Mouse (Mus musculus) ES-E14 (cell line): ENCODE measurements around the gene Lrrc56.

Experiments
- CHD2 ChIP-seq: IDR thresholded peaks from 2 replicates; pipeline ENCODE4 v1.6.1; 2014; ENCODE audit warnings: mild to moderate bottlenecking, low read depth, low read length, inconsistent platforms
- HCFC1 ChIP-seq: IDR thresholded peaks from 2 replicates; pipeline ENCODE4 v1.6.1; 2012; ENCODE audit warnings: low read length, inconsistent platforms, borderline replicate concordance; ENCODE audit not compliant: insufficient read depth
- MAFK ChIP-seq: IDR thresholded peaks from 2 replicates; pipeline ENCODE4 v1.6.1; 2014; ENCODE audit warnings: mild to moderate bottlenecking, low read depth, low read length, inconsistent platforms; ENCODE audit not compliant: insufficient read depth
- ZC3H11A ChIP-seq: IDR thresholded peaks from 2 replicates; pipeline ENCODE4 v1.6.1; 2012; ENCODE audit warnings: low read depth, mild to moderate bottlenecking, inconsistent platforms, low read length, borderline replicate concordance
- ZNF384 ChIP-seq: IDR thresholded peaks from 2 replicates; pipeline ENCODE4 v1.6.1; 2012; ENCODE audit warnings: low read depth, low read length, inconsistent platforms

GRCm38 (mm10) chr7:141206182-141206937 lies 12.4 kb downstream of the Lrrc56 start:
- TF ChIP-seq HCFC1 = no peak
- no peak for TF ChIP-seq CHD2
- TF ChIP-seq MAFK = no peak
- TF ChIP-seq ZNF384 = no peak
- no peak for TF ChIP-seq ZC3H11A
